Mouse (Mus musculus) thymus, adult 2 months (tissue): Measurements from ENCODE around the gene Dnmt3a.

Source experiments
- CTCF ChIP-seq: fragments of 200-500 bp; IDR thresholded peaks from 2 replicates; pipeline ENCODE4 v1.5.1; 2012; ENCODE audit warnings: mild to moderate bottlenecking, control low read depth, low read length, moderate library complexity, borderline replicate concordance; ENCODE audit not compliant: control insufficient read depth, poor library complexity, insufficient read depth; ENCODE audit errors: extremely low read depth
- POLR2A ChIP-seq: fragments of 200-500 bp; IDR thresholded peaks from 2 replicates; pipeline ENCODE4 v1.6.1; 2012; ENCODE audit warnings: mild to moderate bottlenecking, low read length, control low read depth, moderate library complexity; ENCODE audit not compliant: control insufficient read depth, poor library complexity, insufficient read depth; ENCODE audit errors: extremely low read depth

- no peak for TF ChIP-seq CTCF
- no peak for TF ChIP-seq POLR2A
Observed at GRCm38 (mm10) chr12:3760876-3761590, 44.8 kb upstream of the Dnmt3a start.
